Mouse (Mus musculus): ENCODE measurements at regions not wholly inside any gene's neighbourhood (a gene's known extent, or its start where the extent isn't known, plus 50 kb on each side); places are given as distances from the start of the nearest gene placed in this dataset.
"Not testable (repeated sequence)": the region's sequence is repeated elsewhere in the genome, so short reads cannot be mapped to it uniquely, and the experiment has no call there.

- no peak for DNase-seq
These were observed 53.2 kb upstream of the Col1a1 start for GRCm38 (mm10) chr11:94882687-94883383.

GRCm38 (mm10) chr11:94881982-94882686, 53.9 kb upstream of the Col1a1 start:
- no peak for DNase-seq

- no peak for DNase-seq
These were observed 54.9 kb upstream of the Col1a1 start for GRCm38 (mm10) chr11:94880896-94881840.

- DNase-seq = no peak
These were observed 59.3 kb upstream of the Col1a1 start for GRCm38 (mm10) chr11:94876707-94877106.

- DNase-seq = no peak
These were observed 61.0 kb upstream of the Col1a1 start for GRCm38 (mm10) chr11:94875026-94875425.

- DNase-seq = no peak
These were observed 61.9 kb upstream of the Col1a1 start for GRCm38 (mm10) chr11:94874155-94874561.

GRCm38 (mm10) chr11:94873693-94874092, 62.3 kb upstream of the Col1a1 start:
- DNase-seq = no peak

- no peak for DNase-seq
These were observed 63.1 kb upstream of the Col1a1 start for GRCm38 (mm10) chr11:94872921-94873320.

- DNase-seq = peak; percentile 29
These were observed 65.7 kb upstream of the Col1a1 start for GRCm38 (mm10) chr11:94870341-94870740.

- not testable (repeated sequence) for DNase-seq
These were observed 66.2 kb upstream of the Col1a1 start for GRCm38 (mm10) chr11:94869866-94870265.

GRCm38 (mm10) chr11:94866176-94866967, 69.7 kb upstream of the Col1a1 start:
- peak; percentile 72 for DNase-seq

GRCm38 (mm10) chr11:94850129-94850528, 67.6 kb upstream of the Tmem92 start:
- no peak for DNase-seq

GRCm38 (mm10) chr11:94839133-94839532, 56.6 kb upstream of the Tmem92 start:
- no peak for DNase-seq

- DNase-seq = no peak
These were observed 55.6 kb upstream of the Tmem92 start for GRCm38 (mm10) chr11:94838140-94838539.

- no peak for DNase-seq
These were observed 53.8 kb upstream of the Tmem92 start for GRCm38 (mm10) chr11:94836347-94836746.

GRCm38 (mm10) chr11:94832246-94832985, 49.9 kb upstream of the Tmem92 start:
- DNase-seq = peak; percentile 28

All from cerebellum, adult 11 months (tissue).